Mouse (Mus musculus) CH12.LX (cell line): ENCODE measurements around the gene Slc22a15. TPM values are rescaled to one million over a fixed set of nuclear protein-coding genes. Genes with fewer than 3 reads are reported as not detected.
A peak's percentile ranks its signal among the peaks of the same experiment; 100 is the strongest.

Experiments used
- DNase-seq: peaks from one replicate; pipeline ENCODE4 v3.0.0-alpha.2; 2013; ENCODE audit errors: extremely low read depth
- H3K27ac ChIP-seq: 2 replicates; pipeline ENCODE4 v1.5.1; 2012; ENCODE audit warnings: low read depth, mild to moderate bottlenecking, control low read depth, moderate library complexity; ENCODE audit not compliant: insufficient read depth
- H3K27me3 ChIP-seq: replicated peaks from 2 replicates; pipeline ENCODE3; 2012; ENCODE audit warnings: inconsistent platforms
- H3K36me3 ChIP-seq, 2 experiments: replicated peaks in 1 of 2; 2 replicates each; pipeline versions ENCODE3 to v1.6.1; 2012; ENCODE audit warnings: inconsistent platforms in 1 of 2, low read length in 1 of 2, mild to moderate bottlenecking in 1 of 2, mixed read lengths in 1 of 2, moderate library complexity in 1 of 2; ENCODE audit not compliant: control insufficient read depth in 1 of 2, insufficient read depth in 1 of 2
- H3K4me1 ChIP-seq, 2 experiments: 2 replicates each; pipeline ENCODE4 v1.6.1; 2012; ENCODE audit warnings: inconsistent platforms in 1 of 2, moderate library complexity in 1 of 2; ENCODE audit not compliant: insufficient read depth in 2 of 2, control insufficient read depth in 1 of 2
- H3K4me2 ChIP-seq: 2 replicates; pipeline ENCODE4 v1.6.1; 2012; ENCODE audit warnings: low read depth, mild to moderate bottlenecking, control low read depth; ENCODE audit not compliant: poor library complexity, insufficient read depth, severe bottlenecking
- H3K4me3 ChIP-seq, 3 experiments: fragments of 150-350 bp in 1 of 3; sonication (generic) in 1 of 3; replicated peaks in 1 of 3; 2 replicates each; pipeline versions ENCODE3 to v1.5.1; 2011 to 2012; ENCODE audit warnings: low read depth in 2 of 3, low read length in 2 of 3, mild to moderate bottlenecking in 2 of 3, moderate library complexity in 2 of 3, control low read depth in 1 of 3, improper control_type of control experiment in 1 of 3, inconsistent platforms in 1 of 3, mixed read lengths in 1 of 3; ENCODE audit not compliant: poor library complexity in 1 of 3
- H3K79me2 ChIP-seq: replicated peaks from 2 replicates; pipeline ENCODE4 v1.6.1; 2012; ENCODE audit warnings: mild to moderate bottlenecking, moderate library complexity; ENCODE audit not compliant: control insufficient read depth, poor library complexity, insufficient read depth, severe bottlenecking; ENCODE audit errors: extremely low read depth
- H3K9ac ChIP-seq: 2 replicates; pipeline ENCODE4 v1.6.1; 2012; ENCODE audit warnings: low read depth, mild to moderate bottlenecking, control low read depth, moderate library complexity; ENCODE audit not compliant: insufficient read depth
- H3K9me3 ChIP-seq: replicated peaks from 2 replicates; pipeline ENCODE3; 2012; ENCODE audit warnings: low read length, inconsistent platforms, mixed read lengths
- BHLHE40 ChIP-seq: IDR thresholded peaks from 2 replicates; pipeline ENCODE4 v1.6.1; 2011; ENCODE audit warnings: mild to moderate bottlenecking, low read depth, low read length, improper control_type of control experiment
- CHD1 ChIP-seq: IDR thresholded peaks from 2 replicates; pipeline ENCODE4 v1.6.1; 2012; ENCODE audit warnings: low read depth, low read length, improper control_type of control experiment, inconsistent platforms
- CHD2 ChIP-seq: IDR thresholded peaks from 2 replicates; pipeline ENCODE4 v1.6.1; 2011; ENCODE audit warnings: low read length, improper control_type of control experiment
- E2F4 ChIP-seq: IDR thresholded peaks from 2 replicates; pipeline ENCODE4 v1.6.1; 2011; ENCODE audit warnings: low read depth, low read length, improper control_type of control experiment; ENCODE audit not compliant: insufficient replicate concordance
- ELF1 ChIP-seq: IDR thresholded peaks from 2 replicates; pipeline ENCODE4 v1.6.1; 2014; ENCODE audit warnings: low read depth, mild to moderate bottlenecking, inconsistent platforms, low read length, improper control_type of control experiment
- EP300 ChIP-seq: IDR thresholded peaks from 2 replicates; pipeline ENCODE4 v1.6.1; 2011; ENCODE audit warnings: low read length, improper control_type of control experiment
- ETS1 ChIP-seq: conservative IDR thresholded peaks from 2 replicates; pipeline ENCODE4 v1.6.1; 2012; ENCODE audit warnings: low read depth, mild to moderate bottlenecking, inconsistent platforms, low read length, improper control_type of control experiment, moderate library complexity
- HCFC1 ChIP-seq: IDR thresholded peaks from 2 replicates; pipeline ENCODE4 v1.6.1; 2012; ENCODE audit warnings: low read depth, mild to moderate bottlenecking, inconsistent platforms, low read length, improper control_type of control experiment
- IRF4 ChIP-seq: IDR thresholded peaks from 2 replicates; pipeline ENCODE4 v1.6.1; 2014; ENCODE audit warnings: low read depth, mild to moderate bottlenecking, inconsistent platforms, low read length, improper control_type of control experiment
- JUN ChIP-seq: IDR thresholded peaks from 2 replicates; pipeline ENCODE4 v1.6.1; 2011; ENCODE audit warnings: low read depth, mild to moderate bottlenecking, low read length, improper control_type of control experiment, moderate library complexity; ENCODE audit not compliant: insufficient read depth
- MAFK ChIP-seq: IDR thresholded peaks from 2 replicates; pipeline ENCODE4 v1.6.1; 2011; ENCODE audit warnings: low read length, improper control_type of control experiment; ENCODE audit not compliant: insufficient replicate concordance
- MAZ ChIP-seq: IDR thresholded peaks from 2 replicates; pipeline ENCODE4 v1.6.1; 2012; ENCODE audit warnings: low read depth, mild to moderate bottlenecking, inconsistent platforms, low read length, improper control_type of control experiment, moderate library complexity
- MEF2A ChIP-seq: IDR thresholded peaks from 2 replicates; pipeline ENCODE4 v1.6.1; 2014; ENCODE audit warnings: low read depth, mild to moderate bottlenecking, inconsistent platforms, low read length, improper control_type of control experiment, borderline replicate concordance
- MXI1 ChIP-seq: IDR thresholded peaks from 2 replicates; pipeline ENCODE4 v1.6.1; 2011; ENCODE audit warnings: mild to moderate bottlenecking, low read depth, low read length, improper control_type of control experiment
- MYC ChIP-seq: IDR thresholded peaks from 2 replicates; pipeline ENCODE4 v1.6.1; 2011; ENCODE audit warnings: low read depth, mild to moderate bottlenecking, improper control_type of control experiment, low read length
- NELFE ChIP-seq: IDR thresholded peaks from 2 replicates; pipeline ENCODE4 v1.6.1; 2011; ENCODE audit warnings: low read depth, low read length, improper control_type of control experiment
- NRF1 ChIP-seq: IDR thresholded peaks from 2 replicates; pipeline ENCODE4 v1.6.1; 2014; ENCODE audit warnings: low read depth, mild to moderate bottlenecking, inconsistent platforms, low read length, improper control_type of control experiment, moderate library complexity
- PAX5 ChIP-seq: IDR thresholded peaks from 2 replicates; pipeline ENCODE4 v1.6.1; 2012; ENCODE audit warnings: low read length, inconsistent platforms, mixed read lengths
- POLR2A ChIP-seq: IDR thresholded peaks from 2 replicates; pipeline ENCODE4 v1.6.1; 2011; ENCODE audit warnings: low read depth, mild to moderate bottlenecking, improper control_type of control experiment, low read length
- POLR2AphosphoS2 ChIP-seq: IDR thresholded peaks from 2 replicates; pipeline ENCODE4 v1.6.1; 2011; ENCODE audit warnings: low read depth, low read length, improper control_type of control experiment
- RAD21 ChIP-seq: IDR thresholded peaks from 2 replicates; pipeline ENCODE4 v1.6.1; 2011; ENCODE audit warnings: low read depth, mild to moderate bottlenecking, low read length, improper control_type of control experiment, moderate library complexity
- RCOR1 ChIP-seq: conservative IDR thresholded peaks from 2 replicates; pipeline ENCODE4 v1.6.1; 2012; ENCODE audit warnings: low read depth, mild to moderate bottlenecking, inconsistent platforms, low read length, improper control_type of control experiment
- SIN3A ChIP-seq: IDR thresholded peaks from 2 replicates; pipeline ENCODE4 v1.6.1; 2012; ENCODE audit warnings: low read length, improper control_type of control experiment, inconsistent platforms
- TBP ChIP-seq: conservative IDR thresholded peaks from 2 replicates; pipeline ENCODE4 v1.6.1; 2011; ENCODE audit warnings: low read depth, low read length, improper control_type of control experiment
- UBTF ChIP-seq: IDR thresholded peaks from 2 replicates; pipeline ENCODE4 v1.6.1; 2012; ENCODE audit warnings: low read depth, mild to moderate bottlenecking, inconsistent platforms, low read length, improper control_type of control experiment, moderate library complexity
- USF1 ChIP-seq: IDR thresholded peaks from 2 replicates; pipeline ENCODE4 v1.6.1; 2014; ENCODE audit warnings: low read depth, mild to moderate bottlenecking, inconsistent platforms, low read length, improper control_type of control experiment
- USF2 ChIP-seq: conservative IDR thresholded peaks from 2 replicates; pipeline ENCODE4 v1.6.1; 2011; ENCODE audit warnings: low read depth, low read length, improper control_type of control experiment
- ZKSCAN1 ChIP-seq: IDR thresholded peaks from 2 replicates; pipeline ENCODE4 v1.6.1; 2012; ENCODE audit warnings: low read depth, inconsistent platforms, low read length, improper control_type of control experiment, borderline replicate concordance
- ZMIZ1 ChIP-seq: IDR thresholded peaks from 2 replicates; pipeline ENCODE4 v1.6.1; 2012; ENCODE audit warnings: low read depth, mild to moderate bottlenecking, inconsistent platforms, low read length, improper control_type of control experiment
- dilution Hi-C: fragments of 300-500 bp; cut with MboI; formaldehyde crosslinking; loops from 2 replicates; pipeline ENCODE4 v1.14.3; 2020; ENCODE audit warnings: low sequenced_read_pairs; ENCODE audit not compliant: extremely low pct_unique_long_range_greater_than_20kb, extremely low pct_ligation_motif_present
- in situ Hi-C: fragments of 300-500 bp; cut with MboI; formaldehyde crosslinking; loops from 3 replicates; pipeline ENCODE4 v1.14.3; 2019; ENCODE audit warnings: low sequenced_read_pairs, low pct_ligation_motif_present, low pct_unique_long_range_greater_than_20kb, mixed read lengths
- polyA plus RNA-seq: library from polyadenylated mRNA; unstranded; fragments of >175 nt; gene quantifications from 2 replicates; pipeline ENCODE4 v1.2.1, GENCODE M21; 2012; ENCODE audit warnings: low read depth; ENCODE audit not compliant: insufficient read length
- total RNA-seq, 2 experiments: library from RNA; depleted of rRNA; stranded (reverse); fragments of 300-350 nt in 1 of 2; fragments of >200 nt in 1 of 2; gene quantifications; 2 replicates each; pipeline ENCODE4 v1.2.3; 2012 to 2014

Gene Slc22a15
- total and polyA plus RNA-seq, 3 experiments = 1.8 to 7.6 (median 4.5) TPM

- TF ChIP-seq MAZ = no peak
- TF ChIP-seq MAFK = 0 out of 2 replicates have a peak, but pooled peaks have one; percentile 9
- no peak for TF ChIP-seq PAX5
- TF ChIP-seq RAD21 = peak; percentile 96
- no peak for TF ChIP-seq HCFC1
- no peak for TF ChIP-seq CHD1
- no peak for TF ChIP-seq NRF1
- TF ChIP-seq CHD2 = no peak
Measured at GRCm38 (mm10) chr3:101896893-101897292, 27.4 kb downstream of the Slc22a15 start (continued).

GRCm38 (mm10) chr3:101895376-101895910 is 28.8 kb downstream of the Slc22a15 start:
- Histone ChIP-seq H3K9me3 (peaks cover 3% of the 10 kb centered on the region), H3K27ac (no peak overlapping the region), H3K79me2 (no peaks in the 10 kb centered on the region), H3K4me1 (peaks cover 4 to 22% of the 10 kb centered on the region in 2 experiments; a peak in 3 of 4 replicates), H3K4me3 (no peak overlapping the region), H3K9ac (no peak overlapping the region), H3K27me3 (no peaks in the 10 kb centered on the region), H3K36me3 (peaks cover 3 to 9% of the 10 kb centered on the region in 2 experiments), H3K4me2 (no peak overlapping the region)
- dilution Hi-C loops (no loop called here), in situ Hi-C loops (loop anchor here (25.0 kb wide), 1 partner anchor 167 kb away; no protein-coding TSS in a partner anchor)
- TF ChIP-seq MXI1 (peak; percentile 38; the same call in 1 of the 2 replicates), RCOR1 (no peak), MEF2A (no peak), POLR2AphosphoS2 (no peak), BHLHE40 (peak; percentile 87), TBP (no peak), USF2 (no peak), UBTF (no peak), MAZ (0 out of 2 replicates have a peak, but pooled peaks have one; percentile 20), POLR2A (no peak), ETS1 (0 out of 2 replicates have a peak, but pooled peaks have one; percentile 9), MAFK (no peak), IRF4 (no peak), SIN3A (no peak), ZKSCAN1 (no peak), NELFE (no peak), E2F4 (no peak), CHD2 (no peak), ELF1 (no peak), USF1 (no peak), EP300 (peak; percentile 22; the same call in 1 of the 2 replicates), ZMIZ1 (no peak), NRF1 (no peak), JUN (no peak), MYC (no peak)
- DNase-seq = peak; percentile 77
